Mouse (Mus musculus): ENCODE results near the gene Kxd1. TPM values are rescaled to one million over a fixed set of nuclear protein-coding genes. Genes with fewer than 3 reads are reported as not detected.
A peak's percentile ranks its signal among the peaks of the same experiment; 100 is the strongest.

Gene Kxd1
- total RNA-seq, 2 experiments from 2014 or later: 76.3 to 80.6 TPM

- no peak for DNase-seq (ENCODE audit: low spot score)
These were observed 21.8 kb upstream of the Kxd1 start for GRCm38 (mm10) chr8:70549412-70550184.

- DNase-seq (ENCODE audit: low spot score): no peak
These were observed 20.0 kb upstream of the Kxd1 start for GRCm38 (mm10) chr8:70547762-70548161.

GRCm38 (mm10) chr8:70546412-70546811, 18.7 kb upstream of the Kxd1 start:
- DNase-seq (ENCODE audit: low spot score): no peak

GRCm38 (mm10) chr8:70544200-70544687, 16.5 kb upstream of the Kxd1 start:
- peak; percentile 49 for DNase-seq (ENCODE audit: low spot score)

- peak; percentile 30 for DNase-seq (ENCODE audit: low spot score)
These were observed 13.3 kb upstream of the Kxd1 start for GRCm38 (mm10) chr8:70541081-70541480.

GRCm38 (mm10) chr8:70540507-70541071, 12.8 kb upstream of the Kxd1 start:
- DNase-seq (ENCODE audit: low spot score): peak; percentile 43

- DNase-seq (ENCODE audit: low spot score): no peak
These were observed 12.3 kb upstream of the Kxd1 start for GRCm38 (mm10) chr8:70540013-70540506.

GRCm38 (mm10) chr8:70539077-70539813, 11.5 kb upstream of the Kxd1 start, which contains the start of gene Ell:
Ell (plus strand) TSS chr8:70539457.
- DNase-seq (ENCODE audit: low spot score): peak; percentile 99

GRCm38 (mm10) chr8:70538633-70539076, 10.9 kb upstream of the Kxd1 start:
- DNase-seq (ENCODE audit: low spot score): peak; percentile 100

GRCm38 (mm10) chr8:70538024-70538579, 10.3 kb upstream of the Kxd1 start:
- DNase-seq (ENCODE audit: low spot score): peak; percentile 68

GRCm38 (mm10) chr8:70535701-70536100, 7.9 kb upstream of the Kxd1 start:
- DNase-seq (ENCODE audit: low spot score): no peak

- no peak for DNase-seq (ENCODE audit: low spot score)
These were observed 7.5 kb upstream of the Kxd1 start for GRCm38 (mm10) chr8:70535221-70535620.

GRCm38 (mm10) chr8:70534281-70534680, 6.5 kb upstream of the Kxd1 start:
- no peak for DNase-seq (ENCODE audit: low spot score)

- DNase-seq (ENCODE audit: low spot score): no peak
These were observed 2.6 kb upstream of the Kxd1 start for GRCm38 (mm10) chr8:70530314-70530713.

- no peak for DNase-seq (ENCODE audit: low spot score)
These were observed 2.0 kb upstream of the Kxd1 start for GRCm38 (mm10) chr8:70529741-70530161.

- no peak for DNase-seq (ENCODE audit: low spot score)
These were observed 1.5 kb upstream of the Kxd1 start for GRCm38 (mm10) chr8:70529299-70529698.

- DNase-seq (ENCODE audit: low spot score): no peak
These were observed 534 bp upstream of the Kxd1 start for GRCm38 (mm10) chr8:70528182-70528797.

- no peak for DNase-seq (ENCODE audit: low spot score)
These were observed 645 bp downstream of the Kxd1 start for GRCm38 (mm10) chr8:70527111-70527511.

GRCm38 (mm10) chr8:70522592-70523403, 5.0 kb downstream of the Kxd1 start:
- DNase-seq (ENCODE audit: low spot score): peak; percentile 96

- DNase-seq (ENCODE audit: low spot score): no peak
These were observed 8.2 kb downstream of the Kxd1 start for GRCm38 (mm10) chr8:70519606-70520005.

Measured in gastrocnemius, adult 18-20 months (tissue).